Mouse (Mus musculus) granulocyte monocyte progenitor cell, adult 5-6 weeks (primary cell): Measurements from ENCODE around the gene Rasa2. TPM values are rescaled to one million over a fixed set of nuclear protein-coding genes. Genes with fewer than 3 reads are reported as not detected.

Experiments used
- total RNA-seq, 2 experiments: library from RNA; stranded (forward) in 1 of 2; stranded (reverse) in 1 of 2; fragments of 200-712, 200-1000 nt in 1 of 2; fragments of >200 nt in 1 of 2; fragmentation: Nextera tagmentation in 1 of 2; gene quantifications; 2 replicates each; pipeline ENCODE4 v1.2.3; 2014 to 2017

Gene Rasa2
- total RNA-seq, 2 experiments from 2014 or later: 18.3 to 21.9 TPM

Other genes starting within 250 kb of the Rasa2 start
- 109 and 110 TPM in 2 replicates for gene Rnf7, start 152.9 kb downstream of the Rasa2 start, total RNA-seq (2014; fragmentation: Nextera tagmentation)
- 53.9 and 72.0 TPM in 2 replicates for gene Rnf7, start 152.9 kb downstream of the Rasa2 start, total RNA-seq (2017)
- gene Gm28729, start 106.4 kb downstream of the Rasa2 start, total RNA-seq (2014; fragmentation: Nextera tagmentation): not detected in 2 replicates
- gene Gm28729, start 106.4 kb downstream of the Rasa2 start, total RNA-seq (2017): not detected in 2 replicates
- gene Zbtb38, start 121.2 kb upstream of the Rasa2 start, total RNA-seq (2014; fragmentation: Nextera tagmentation): 15.9 and 19.1 TPM in 2 replicates
- gene Zbtb38, start 121.2 kb upstream of the Rasa2 start, total RNA-seq (2017): 28.0 and 29.0 TPM in 2 replicates